Mouse (Mus musculus) heart, adult 9 months (tissue): ENCODE results near the gene Ptpn11.

Experiments used
- DNase-seq, 2 experiments: peaks; one replicate each; pipeline ENCODE4 v3.0.0; 2022; ENCODE audit warnings: low spot score in 2 of 2

Gene Ptpn11

DNA sequence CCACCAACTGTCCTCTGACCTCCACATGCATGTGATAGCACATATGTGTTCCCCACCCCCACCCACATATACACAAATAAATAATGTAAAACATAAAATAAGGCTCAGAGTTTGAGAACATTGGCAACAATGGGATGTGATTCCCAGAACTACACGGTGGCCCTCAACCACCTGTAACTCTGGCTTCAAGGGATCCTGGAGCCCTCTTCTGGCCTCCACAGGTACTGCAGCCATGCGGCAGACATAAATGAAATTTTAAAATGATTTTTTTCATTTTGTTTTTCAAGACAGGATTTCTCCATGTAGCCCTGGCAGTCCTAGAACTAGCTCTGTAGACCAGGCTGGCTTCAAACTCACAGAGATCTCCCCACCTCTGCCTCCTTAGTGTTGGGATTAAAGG is 65.1 kb downstream of the Ptpn11 start:
- DNase-seq = no peak

DNA sequence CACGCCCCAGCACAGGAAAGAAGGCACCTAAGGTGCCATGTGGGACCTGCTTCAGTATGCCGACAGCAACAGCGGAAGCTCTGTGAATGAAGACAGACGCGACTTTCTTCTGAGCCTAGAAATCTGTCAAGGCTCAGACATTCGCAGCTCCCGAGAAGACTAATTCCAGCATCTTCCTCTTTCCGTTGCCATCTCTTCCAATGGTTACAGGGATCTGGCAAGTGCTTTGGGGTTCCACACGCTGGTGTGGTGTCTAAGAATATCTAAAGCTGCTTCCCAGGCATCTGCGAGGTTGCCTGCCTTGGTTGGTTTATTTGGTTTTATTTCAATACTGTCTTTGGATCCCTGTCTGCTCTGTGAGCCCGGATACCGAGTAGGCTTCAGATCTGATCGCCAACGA is 65.6 kb downstream of the Ptpn11 start:
- no peak for DNase-seq

DNA sequence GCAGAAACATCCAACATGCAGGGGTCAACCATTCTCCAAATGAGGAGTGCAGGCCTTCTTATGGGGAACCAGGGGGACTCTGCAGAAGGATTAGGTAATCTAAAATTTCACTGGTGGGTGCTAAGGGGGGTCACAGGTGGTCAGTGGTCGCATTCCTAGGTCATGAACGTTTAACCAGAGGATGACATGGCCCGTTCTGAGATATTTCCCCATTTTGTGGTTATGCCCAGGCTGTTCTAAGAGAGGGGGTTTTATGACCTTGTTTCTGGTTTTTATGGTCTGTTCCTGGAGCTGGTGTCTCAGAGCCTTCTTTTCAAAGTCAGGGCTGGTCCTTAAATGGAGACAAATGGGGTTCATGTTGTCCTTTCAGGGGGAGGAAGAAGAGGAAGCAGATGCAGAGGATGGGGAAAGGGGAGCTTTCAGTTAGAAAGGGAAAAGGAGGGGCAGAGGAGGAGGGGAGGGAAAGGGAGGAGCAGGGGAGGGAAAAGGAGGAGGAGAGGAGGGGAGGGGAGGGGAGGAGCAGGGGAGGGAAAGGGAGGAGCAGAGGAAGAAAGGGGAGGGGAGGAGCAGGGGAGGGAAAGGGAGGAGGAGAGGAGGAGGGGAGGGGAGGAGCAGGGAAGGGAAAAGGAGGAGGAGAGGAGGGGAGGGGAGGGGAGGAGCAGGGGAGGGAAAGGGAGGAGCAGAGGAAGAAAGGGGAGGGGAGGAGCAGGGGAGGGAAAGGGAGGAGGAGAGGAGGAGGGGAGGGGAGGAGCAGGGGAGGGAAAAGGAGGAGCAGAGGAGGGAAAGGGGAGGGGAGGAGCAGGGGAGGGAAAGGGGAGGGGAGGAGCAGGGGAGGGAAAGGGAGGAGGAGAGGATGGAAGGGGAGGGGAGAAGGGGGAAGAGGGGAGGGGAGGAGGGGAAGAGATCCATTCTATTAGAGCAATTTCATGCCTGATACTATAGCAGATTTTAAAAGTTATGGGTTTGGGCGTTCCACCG is 66.7 kb downstream of the Ptpn11 start:
- no peak for DNase-seq

DNA sequence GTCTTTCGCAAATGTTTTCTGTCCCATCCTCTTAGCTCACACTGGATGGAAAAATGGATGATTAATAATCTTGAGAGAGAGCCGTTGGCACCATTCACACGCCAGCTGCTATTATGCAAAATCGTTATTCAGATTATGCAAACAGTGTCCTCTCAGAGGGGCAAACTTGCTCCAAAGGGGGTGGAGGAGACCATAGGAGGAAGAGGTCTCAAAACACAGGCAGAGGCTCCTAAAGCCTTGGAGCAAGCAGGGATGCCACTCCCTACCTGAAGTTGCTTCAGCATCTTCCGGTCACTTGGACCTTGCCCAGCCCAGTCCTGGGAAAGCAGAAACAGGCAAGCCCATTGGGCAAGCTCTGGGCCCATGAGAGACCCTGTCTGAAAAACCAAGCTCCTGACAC is 67.8 kb downstream of the Ptpn11 start:
- no peak for DNase-seq

DNA sequence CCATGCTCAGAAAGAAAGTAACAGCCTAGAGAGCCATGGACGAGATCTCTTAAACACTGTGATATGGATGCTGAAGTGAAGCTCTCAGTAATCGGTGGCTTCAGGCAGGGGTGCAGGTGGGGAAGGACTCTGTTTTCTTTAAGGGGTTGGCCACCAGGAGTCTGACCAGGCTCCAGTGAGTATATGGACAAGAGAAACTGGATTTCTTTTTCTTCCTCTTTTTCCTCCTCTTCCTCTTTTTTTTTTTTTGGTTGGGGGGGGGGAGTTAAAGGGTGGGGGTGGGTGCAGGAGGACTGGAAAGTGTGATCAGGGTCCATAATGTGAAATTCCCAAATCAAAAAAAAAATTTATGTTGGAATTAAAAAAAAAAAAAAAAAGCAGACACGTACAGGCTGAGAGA is 68.6 kb downstream of the Ptpn11 start:
- no peak for DNase-seq

GRCm38 (mm10) chr5:121122036-121122435 is 69.2 kb downstream of the Ptpn11 start:
- no peak for DNase-seq

DNA sequence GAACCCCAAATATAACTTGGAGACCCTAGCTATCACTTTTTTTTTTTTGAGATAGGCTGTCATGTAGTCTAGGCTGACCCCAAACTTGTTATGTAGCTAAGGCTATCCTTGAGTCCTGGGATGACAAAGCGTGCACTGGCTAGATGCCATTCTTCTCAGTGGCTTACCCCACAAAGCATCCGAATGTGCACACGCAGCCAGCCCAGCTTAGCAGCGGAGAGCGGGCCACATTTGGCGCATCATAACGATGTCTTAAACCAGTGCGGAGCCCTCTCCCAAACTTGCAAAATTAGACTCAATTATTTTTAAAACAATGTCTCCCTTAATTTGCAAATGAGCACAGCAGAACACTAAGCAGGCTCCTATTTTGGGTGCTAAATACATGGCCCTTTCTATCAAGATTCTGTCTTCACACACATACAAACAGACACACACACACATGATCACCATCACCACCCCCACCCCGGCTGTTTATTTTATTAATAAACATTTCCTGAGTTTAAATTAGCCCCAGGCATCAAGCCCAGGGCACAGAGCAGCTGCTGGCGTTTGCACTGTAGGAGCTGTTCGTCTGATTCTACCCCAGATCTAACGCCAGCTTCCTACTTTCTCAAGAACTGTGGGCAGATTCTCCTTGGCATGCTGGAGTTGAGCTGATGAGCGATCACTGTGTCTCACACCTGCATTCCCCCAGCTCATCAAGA is 71.7 kb downstream of the Ptpn11 start:
- DNase-seq = no peak

GRCm38 (mm10) chr5:121118345-121118744 is 72.9 kb downstream of the Ptpn11 start:
- no peak for DNase-seq

- no peak for DNase-seq
These were observed 74.3 kb downstream of the Ptpn11 start for GRCm38 (mm10) chr5:121116941-121117340.

DNA sequence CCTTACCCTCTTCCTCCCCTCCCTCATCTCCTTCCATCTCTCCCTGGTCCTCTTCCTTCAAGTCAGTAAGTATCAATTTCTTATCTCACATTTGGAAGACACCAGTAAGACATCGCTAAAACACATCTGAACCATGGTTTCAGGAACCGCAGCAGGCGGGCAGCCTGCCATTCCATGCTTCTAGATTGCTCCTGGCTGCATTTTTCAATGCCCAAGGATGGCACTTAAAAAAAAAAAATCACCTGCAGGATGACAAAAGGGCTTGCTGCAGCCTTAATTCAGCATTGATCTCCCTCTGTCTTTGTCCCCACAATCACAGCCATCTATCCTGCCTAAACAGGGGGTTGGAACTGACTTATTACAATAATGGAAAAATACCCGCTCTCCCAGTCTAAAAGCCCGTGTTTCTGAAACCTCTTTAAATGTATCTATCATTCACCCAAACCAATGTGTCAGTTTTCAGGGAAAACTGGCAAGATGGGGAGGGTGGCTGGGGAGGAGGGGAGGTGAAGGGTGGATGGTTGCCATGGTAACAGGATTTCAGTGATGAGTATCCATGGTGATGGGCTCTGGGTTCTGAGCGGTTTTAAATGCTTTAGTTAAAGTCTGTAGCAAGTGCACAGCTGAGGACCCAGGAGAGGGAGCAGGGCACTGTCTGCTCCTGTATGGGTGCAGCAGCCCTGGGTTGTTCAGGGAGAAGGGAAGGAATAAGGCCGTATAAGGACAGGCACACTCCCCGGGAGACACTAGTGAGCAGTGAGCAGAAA is 75.6 kb downstream of the Ptpn11 start:
- DNase-seq = no peak

GRCm38 (mm10) chr5:121114151-121114550 is 77.0 kb downstream of the Ptpn11 start:
- no peak for DNase-seq

- no peak for DNase-seq
These were observed 78.8 kb downstream of the Ptpn11 start for GRCm38 (mm10) chr5:121112390-121112789.

DNA sequence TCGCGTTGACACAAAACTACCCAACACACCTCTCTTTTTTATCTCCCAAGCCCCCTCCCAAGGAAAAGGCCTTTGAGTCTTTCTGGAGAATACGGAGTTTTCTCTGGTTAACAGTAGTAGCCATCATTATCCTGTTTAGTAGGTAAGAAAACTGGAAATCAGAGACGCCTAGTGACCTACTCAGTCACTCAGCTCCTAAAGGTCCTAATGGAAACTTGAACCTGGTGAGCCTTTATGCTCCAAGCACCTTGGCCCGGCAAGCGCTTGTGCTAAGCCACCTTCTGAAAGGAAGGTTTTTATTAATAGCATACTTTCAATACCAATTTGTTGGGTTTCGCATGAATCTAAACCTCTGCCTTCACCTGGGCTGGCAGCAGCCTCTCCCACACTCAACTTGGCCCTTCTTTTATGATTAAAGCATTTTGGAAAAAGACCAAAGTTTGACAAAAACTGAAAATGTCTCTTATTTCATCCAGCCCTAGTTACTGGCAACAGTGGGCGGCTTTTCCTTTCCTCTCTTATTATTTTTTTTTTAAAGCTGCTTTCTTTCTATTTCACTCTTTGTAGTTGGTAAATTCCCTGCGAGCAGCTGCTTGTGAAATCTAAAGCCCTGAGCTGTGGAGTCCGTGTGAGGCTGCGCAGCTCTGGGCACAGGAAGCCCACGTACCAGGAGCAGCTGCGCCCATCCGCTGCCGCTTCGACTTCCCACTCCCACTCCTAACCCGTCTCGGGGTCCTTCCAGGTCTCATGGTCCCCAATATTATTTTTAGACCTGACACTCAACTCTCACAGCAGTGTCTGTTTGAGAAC is 79.9 kb downstream of the Ptpn11 start:
- DNase-seq = no peak

GRCm38 (mm10) chr5:121109185-121109584 is 82.0 kb downstream of the Ptpn11 start:
- DNase-seq = no peak

GRCm38 (mm10) chr5:121106913-121107312 is 84.3 kb downstream of the Ptpn11 start:
- peak in 1 of 2 experiments; percentile 14 for DNase-seq

DNA sequence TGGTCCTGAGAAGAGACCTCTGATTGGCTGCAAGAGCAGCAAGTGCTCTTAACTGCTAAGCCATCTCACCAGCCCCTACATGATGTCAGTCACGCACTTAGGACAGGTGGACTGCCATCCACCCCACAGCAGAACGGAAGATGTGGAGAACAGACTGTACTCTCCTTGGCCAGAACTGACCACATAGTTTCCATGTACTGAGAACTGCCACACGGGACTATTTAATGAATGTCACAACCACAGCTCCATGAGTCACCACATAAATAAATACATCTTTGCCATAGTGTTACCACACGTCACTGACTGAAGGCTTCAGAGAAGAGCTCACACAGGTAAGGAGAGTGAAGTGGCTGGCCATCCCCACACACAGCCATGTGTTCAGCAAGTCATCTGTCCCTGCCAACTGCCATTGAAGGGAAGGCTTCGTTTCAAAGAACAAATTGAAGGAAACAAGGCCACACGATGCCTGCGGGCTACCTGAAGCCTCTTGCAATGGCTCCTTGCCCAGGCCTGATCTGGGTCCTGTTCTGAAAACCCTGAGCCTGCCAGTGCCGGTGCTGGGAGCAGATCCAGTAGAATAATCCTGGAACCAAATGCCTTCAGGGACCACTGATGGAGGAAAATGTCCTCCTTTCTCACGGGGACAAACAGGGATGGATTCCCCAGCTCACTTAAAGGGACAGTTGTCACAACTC is 90.2 kb downstream of the Ptpn11 start:
- DNase-seq = no peak

- no peak for DNase-seq
These were observed 91.1 kb downstream of the Ptpn11 start for GRCm38 (mm10) chr5:121100095-121100494.

- DNase-seq = no peak
These were observed 93.2 kb downstream of the Ptpn11 start for GRCm38 (mm10) chr5:121097970-121098369.

- DNase-seq = no peak
These were observed 94.5 kb downstream of the Ptpn11 start for GRCm38 (mm10) chr5:121096744-121097143.

- DNase-seq = no peak
These were observed 97.9 kb downstream of the Ptpn11 start for GRCm38 (mm10) chr5:121093281-121093680.

DNA sequence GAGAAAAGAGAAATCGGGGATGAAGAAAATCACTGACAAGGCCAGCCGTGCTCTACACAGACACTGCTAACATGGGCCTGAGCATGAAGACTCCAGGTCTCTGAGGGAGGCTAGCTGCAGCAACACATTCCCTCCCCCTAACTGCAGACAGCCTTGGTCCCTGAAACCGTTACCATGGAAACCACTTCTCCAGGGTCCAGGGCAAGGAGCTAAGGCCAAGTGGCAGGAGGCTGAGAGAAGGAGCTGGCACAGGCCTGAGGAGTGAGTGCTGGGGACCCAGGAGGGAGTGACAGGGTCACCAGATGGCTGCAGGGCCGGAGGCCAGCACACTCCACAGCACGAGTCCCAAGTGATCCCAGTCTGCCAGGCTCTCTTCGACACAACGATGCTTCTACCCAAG is 101.5 kb downstream of the Ptpn11 start:
- DNase-seq = no peak
